Mouse (Mus musculus) embryonic facial prominence, embryonic 13.5 days (tissue): Measurements from ENCODE around the gene Rsrc1. TPM values are rescaled to one million over a fixed set of nuclear protein-coding genes. Genes with fewer than 3 reads are reported as not detected.
A peak's percentile ranks its signal among the peaks of the same experiment; 100 is the strongest.

Source experiments
- ATAC-seq: fragments of 200-750 bp; cut with Nextera tagmentation; 2 replicates; pipeline ENCODE4 v1.8.0; 2017; ENCODE audit warnings: low read depth; ENCODE audit not compliant: insufficient number of reproducible peaks, insufficient read depth, low FRiP score, low TSS enrichment
- H3K27ac ChIP-seq: fragments of 300-500 bp; sonication (generic); 2 replicates; pipeline ENCODE4 v1.5.1; 2015; ENCODE audit warnings: moderate library complexity, mild to moderate bottlenecking, inconsistent platforms
- H3K27me3 ChIP-seq: fragments of 300-500 bp; sonication (generic); 2 replicates; pipeline ENCODE4 v1.6.1; 2015; ENCODE audit warnings: mild to moderate bottlenecking, inconsistent platforms
- H3K36me3 ChIP-seq: fragments of 300-500 bp; sonication (generic); 2 replicates; pipeline ENCODE4 v1.6.1; 2015; ENCODE audit warnings: mild to moderate bottlenecking, inconsistent platforms
- H3K4me1 ChIP-seq: fragments of 300-500 bp; sonication (generic); 2 replicates; pipeline ENCODE4 v1.6.1; 2015; ENCODE audit warnings: inconsistent platforms
- H3K4me2 ChIP-seq: fragments of 300-500 bp; sonication (generic); 2 replicates; pipeline ENCODE4 v1.6.1; 2015; ENCODE audit warnings: moderate library complexity, mild to moderate bottlenecking, inconsistent platforms
- H3K4me3 ChIP-seq: fragments of 300-500 bp; sonication (generic); 2 replicates; pipeline ENCODE4 v1.5.1; 2015; ENCODE audit warnings: mild to moderate bottlenecking, inconsistent platforms
- H3K9ac ChIP-seq: fragments of 300-500 bp; sonication (generic); 2 replicates; pipeline ENCODE4 v1.6.1; 2015; ENCODE audit warnings: mild to moderate bottlenecking, inconsistent platforms
- H3K9me3 ChIP-seq: fragments of 300-500 bp; sonication (generic); 2 replicates; pipeline ENCODE4 v1.6.1; 2016; ENCODE audit warnings: inconsistent platforms
- WGBS: fragments of 180-500 bp; shearing (Covaris S2); methylation state at CpG from one replicate; pipeline ENCODE4 v1.1.7; 2015; ENCODE audit warnings: mixed read lengths; 5-methylcytosine and 5-hydroxymethylcytosine counted together
- polyA plus RNA-seq: library from polyadenylated mRNA; unstranded; fragments of >200 nt; fragmentation: Nextera tagmentation; extraction: Ambion mirVana; gene quantifications from 2 replicates; pipeline ENCODE4 v1.2.1, GENCODE M21; 2015

Rsrc1 gene
- polyA plus RNA-seq, 1 experiment from 2014 or later = 49.7 TPM

- no peak overlapping the region for H3K4me3 ChIP-seq
- no peak; the same call in 1 of the 2 replicates for ATAC-seq
- no peaks in the 10 kb centered on the region for H3K27me3 ChIP-seq
- H3K9ac ChIP-seq = no peak overlapping the region
- no peak overlapping the region for H3K4me2 ChIP-seq
- no peaks in the 10 kb centered on the region for H3K4me1 ChIP-seq
- WGBS = 26% methylated on average over 4 of the region's 5 CpGs
- no peak overlapping the region for H3K27ac ChIP-seq
- H3K36me3 ChIP-seq = peaks cover 4% of the 10 kb centered on the region; the same call in 1 of the 2 replicates
- no peaks in the 10 kb centered on the region for H3K9me3 ChIP-seq
These were observed 371.1 kb downstream of the Rsrc1 start for GRCm38 (mm10) chr3:67352128-67352762.

DNA sequence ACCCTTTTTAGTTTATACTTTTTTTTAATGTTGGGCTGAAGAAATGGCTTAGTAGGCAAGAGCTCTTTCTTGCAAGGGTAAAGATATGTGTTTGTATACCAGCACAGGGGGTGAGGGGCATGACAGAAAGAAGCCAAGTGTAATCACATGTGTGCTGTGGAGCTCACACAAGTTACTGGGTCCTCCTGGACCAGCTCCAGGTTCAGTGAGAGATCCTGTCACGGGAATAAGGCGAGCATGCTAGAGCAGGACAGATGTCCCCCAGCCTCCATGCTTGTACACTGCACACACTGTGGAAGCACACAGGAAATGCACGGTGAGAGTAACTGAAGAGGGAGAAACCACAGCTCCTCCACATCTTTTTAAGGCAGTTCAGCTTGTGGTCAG is 371.6 kb downstream of the Rsrc1 start:
- Histone ChIP-seq H3K36me3 (peaks cover 8% of the 10 kb centered on the region; the same call in 1 of the 2 replicates), H3K4me3 (no peak overlapping the region), H3K9ac (no peak overlapping the region), H3K4me1 (no peaks in the 10 kb centered on the region), H3K27ac (no peak overlapping the region), H3K4me2 (no peak overlapping the region), H3K9me3 (no peaks in the 10 kb centered on the region), H3K27me3 (no peaks in the 10 kb centered on the region)
- 84% methylated on average over 3 of the region's 3 CpGs for WGBS
- ATAC-seq = no peak

DNA sequence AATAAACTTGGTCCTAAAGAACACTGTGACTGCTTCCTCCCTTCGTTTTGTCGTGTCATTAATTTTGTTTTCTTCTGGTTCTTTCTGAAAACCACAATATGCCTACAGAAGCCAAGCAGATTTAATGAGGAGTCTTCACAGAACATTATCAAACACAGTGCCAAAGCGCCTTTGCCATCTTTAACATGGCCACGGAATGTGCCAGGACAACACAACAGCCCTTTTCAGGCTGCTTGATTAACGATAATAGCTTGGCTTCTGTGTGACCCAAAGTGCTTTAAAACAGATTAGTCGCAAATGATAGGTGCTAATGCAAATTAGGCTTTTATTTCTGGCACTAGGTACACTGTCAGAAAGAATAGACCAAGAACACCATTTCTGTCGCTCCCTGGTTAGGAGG is 377.2 kb downstream of the Rsrc1 start:
- H3K4me1 ChIP-seq = no peaks in the 10 kb centered on the region
- peaks cover 8% of the 10 kb centered on the region; the same call in 1 of the 2 replicates for H3K36me3 ChIP-seq
- no peaks in the 10 kb centered on the region for H3K9me3 ChIP-seq
- H3K27ac ChIP-seq = no peak overlapping the region
- no peak overlapping the region for H3K9ac ChIP-seq
- no peaks in the 10 kb centered on the region for H3K27me3 ChIP-seq
- ATAC-seq = no peak
- H3K4me3 ChIP-seq = no peak overlapping the region
- no peak overlapping the region for H3K4me2 ChIP-seq
- WGBS = 89% methylated on average over 7 of the region's 7 CpGs

DNA sequence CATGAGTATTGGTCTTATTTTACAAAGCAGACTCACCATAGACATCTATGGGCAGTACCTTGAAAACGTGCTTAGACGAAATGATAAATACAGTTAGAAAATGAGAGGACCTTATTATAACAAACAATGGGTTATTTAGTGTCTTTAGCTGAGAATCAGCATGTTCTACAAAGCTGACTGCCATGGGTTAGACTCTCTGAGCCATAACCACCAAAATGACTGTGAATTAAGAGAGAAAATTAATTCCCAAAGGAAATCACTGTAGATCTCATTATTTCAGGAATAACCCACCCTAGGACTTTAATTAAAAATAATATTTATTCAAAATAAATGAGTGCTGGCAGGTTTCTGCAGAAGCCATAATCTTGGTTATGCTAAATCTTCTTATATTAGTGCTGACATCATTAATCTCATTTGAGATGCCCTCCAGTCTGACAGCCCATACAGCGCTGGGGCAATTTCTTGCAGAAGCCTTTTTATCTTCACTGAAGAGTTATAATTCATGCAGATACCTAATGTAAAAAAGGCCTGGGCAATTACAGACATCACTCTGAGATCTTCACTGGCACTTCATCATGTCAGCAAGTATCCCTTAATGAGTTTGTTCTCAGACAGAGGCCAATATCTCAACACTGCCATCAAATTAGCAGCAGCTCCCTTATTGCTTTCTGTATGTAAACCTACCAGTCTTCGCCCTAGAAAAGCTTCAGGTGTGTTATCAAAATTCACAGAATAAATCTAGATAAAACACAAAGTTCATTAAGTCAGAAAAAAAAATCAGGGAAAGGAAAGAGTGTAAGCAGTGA is 385.1 kb downstream of the Rsrc1 start:
- Histone ChIP-seq H3K4me2 (no peak overlapping the region), H3K27ac (no peak overlapping the region), H3K27me3 (no peaks in the 10 kb centered on the region), H3K9me3 (no peaks in the 10 kb centered on the region), H3K9ac (no peak overlapping the region), H3K4me1 (no peaks in the 10 kb centered on the region), H3K4me3 (no peak overlapping the region), H3K36me3 (no peaks in the 10 kb centered on the region)
- WGBS = 73% methylated on average over 4 of the region's 4 CpGs
- ATAC-seq = no peak

GRCm38 (mm10) chr3:67367481-67367880 is 386.3 kb downstream of the Rsrc1 start:
- Histone ChIP-seq H3K9me3 (no peaks in the 10 kb centered on the region), H3K36me3 (no peaks in the 10 kb centered on the region), H3K4me3 (no peak overlapping the region), H3K4me2 (no peak overlapping the region), H3K27ac (no peak overlapping the region), H3K4me1 (no peaks in the 10 kb centered on the region), H3K9ac (no peak overlapping the region), H3K27me3 (peaks cover 5% of the 10 kb centered on the region)
- 87% methylated on average over 6 of the region's 6 CpGs for WGBS
- ATAC-seq = no peak

DNA sequence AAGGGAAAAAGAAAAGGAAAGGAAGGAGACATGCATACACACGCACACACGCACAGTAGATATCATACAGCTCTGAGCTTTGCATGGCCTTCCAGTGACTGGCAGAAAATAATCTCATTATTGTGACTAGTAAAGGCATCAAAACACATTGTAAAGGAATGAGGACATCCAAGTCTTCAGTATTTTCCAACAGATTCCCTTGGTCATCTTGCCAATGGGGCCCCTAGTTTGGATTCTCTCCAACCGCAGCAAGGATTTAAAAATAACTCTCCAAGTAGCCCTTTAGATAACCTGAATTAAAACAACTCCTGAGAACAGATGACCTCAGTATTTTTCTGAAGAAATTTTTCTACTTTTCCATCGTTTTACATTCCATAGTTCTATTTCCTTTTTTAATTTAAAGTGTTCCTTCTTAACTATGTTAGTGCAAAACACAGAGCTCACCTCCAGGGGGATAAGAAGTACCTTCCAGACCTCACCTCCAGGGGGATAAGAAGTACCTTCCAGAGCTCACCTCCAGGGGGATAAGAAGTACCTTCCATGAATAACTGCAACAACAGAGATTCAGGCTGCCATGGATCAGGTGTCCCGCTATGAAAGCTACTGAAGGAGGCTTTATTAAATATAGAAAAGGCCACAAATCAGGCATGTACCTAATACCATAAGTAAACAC is 388.4 kb downstream of the Rsrc1 start:
- Histone ChIP-seq H3K27ac (no peak overlapping the region), H3K36me3 (no peaks in the 10 kb centered on the region), H3K27me3 (peaks cover 17% of the 10 kb centered on the region), H3K9ac (no peak overlapping the region), H3K9me3 (no peaks in the 10 kb centered on the region), H3K4me3 (no peak overlapping the region), H3K4me1 (0 out of 2 replicates have a peak, but pooled peaks cover 2% of the 10 kb centered on the region), H3K4me2 (no peak overlapping the region)
- ATAC-seq = no peak
- 79% methylated on average over 5 of the region's 5 CpGs for WGBS

DNA sequence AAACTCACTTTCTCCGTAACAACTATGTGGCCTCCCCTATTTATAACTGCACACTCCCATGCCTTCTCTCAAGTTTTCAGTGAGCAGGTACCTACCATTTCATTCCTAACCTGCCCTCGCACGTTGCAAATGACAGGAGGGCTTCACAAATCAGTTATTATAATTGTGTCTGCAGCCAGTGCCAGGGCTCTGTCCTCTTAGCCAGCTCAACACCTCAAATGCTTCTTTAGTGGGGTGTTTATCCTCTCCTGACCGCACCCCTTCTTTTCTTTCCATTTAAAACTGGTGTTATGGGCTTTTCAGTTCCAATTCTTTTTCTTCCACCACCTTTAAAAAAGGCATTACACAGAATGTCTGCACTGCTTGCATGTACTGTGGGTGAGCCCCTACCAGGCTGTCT is 391.0 kb downstream of the Rsrc1 start:
- 64% methylated on average over 4 of the region's 4 CpGs for WGBS
- no peak for ATAC-seq
- no peaks in the 10 kb centered on the region for H3K9me3 ChIP-seq

GRCm38 (mm10) chr3:67372781-67373180 is 391.6 kb downstream of the Rsrc1 start:
- Histone ChIP-seq H3K4me1 (0 out of 2 replicates have a peak, but pooled peaks cover 4% of the 10 kb centered on the region), H3K27me3 (peaks cover 20% of the 10 kb centered on the region)
- WGBS = 54% methylated on average over 5 of the region's 5 CpGs

More for the DNA sequence above, 391.0 kb downstream of the Rsrc1 start:
- Histone ChIP-seq H3K4me1 (0 out of 2 replicates have a peak, but pooled peaks cover 4% of the 10 kb centered on the region), H3K4me2 (no peak overlapping the region), H3K9ac (no peak overlapping the region), H3K27me3 (peaks cover 20% of the 10 kb centered on the region), H3K4me3 (no peak overlapping the region), H3K36me3 (no peaks in the 10 kb centered on the region), H3K27ac (no peak overlapping the region)

GRCm38 (mm10) chr3:67373872-67374271 is 392.7 kb downstream of the Rsrc1 start, which contains the start of gene Mlf1:
Mlf1 (plus strand) TSS chr3:67374097.
- ATAC-seq = peak; percentile 93

More at GRCm38 (mm10) chr3:67372781-67373180, 391.6 kb downstream of the Rsrc1 start:
- Histone ChIP-seq H3K36me3 (no peaks in the 10 kb centered on the region), H3K9ac (no peak overlapping the region), H3K9me3 (no peaks in the 10 kb centered on the region), H3K4me2 (no peak overlapping the region), H3K27ac (no peak overlapping the region), H3K4me3 (no peak overlapping the region)
- no peak for ATAC-seq

GRCm38 (mm10) chr3:67374360-67374778 is 393.2 kb downstream of the Rsrc1 start:
- Histone ChIP-seq H3K9me3 (no peaks in the 10 kb centered on the region), H3K4me2 (peak overlapping the region; percentile 84), H3K4me1 (0 out of 2 replicates have a peak, but pooled peaks cover 4% of the 10 kb centered on the region), H3K36me3 (no peaks in the 10 kb centered on the region), H3K27ac (no peak overlapping the region), H3K9ac (peak overlapping the region; percentile 71), H3K4me3 (peak overlapping the region; percentile 53), H3K27me3 (peaks cover 20% of the 10 kb centered on the region)
- ATAC-seq = no peak
- WGBS = 33% methylated on average over 7 of the region's 7 CpGs

More at GRCm38 (mm10) chr3:67373872-67374271, 392.7 kb downstream of the Rsrc1 start, which contains the start of gene Mlf1:
- Histone ChIP-seq H3K4me3 (peak within 1 kb of the TSS; percentile 53), H3K9me3 (no peaks in the 10 kb centered on the region), H3K4me1 (0 out of 2 replicates have a peak, but pooled peaks cover 4% of the 10 kb centered on the region), H3K4me2 (peak within 1 kb of the TSS; percentile 84), H3K36me3 (no peaks in the 10 kb centered on the region), H3K9ac (peak within 1 kb of the TSS; percentile 71), H3K27ac (no peak within 1 kb of the TSS), H3K27me3 (peaks cover 20% of the 10 kb centered on the region)
- under 1% methylated on average over 35 of the region's 35 CpGs for WGBS

DNA sequence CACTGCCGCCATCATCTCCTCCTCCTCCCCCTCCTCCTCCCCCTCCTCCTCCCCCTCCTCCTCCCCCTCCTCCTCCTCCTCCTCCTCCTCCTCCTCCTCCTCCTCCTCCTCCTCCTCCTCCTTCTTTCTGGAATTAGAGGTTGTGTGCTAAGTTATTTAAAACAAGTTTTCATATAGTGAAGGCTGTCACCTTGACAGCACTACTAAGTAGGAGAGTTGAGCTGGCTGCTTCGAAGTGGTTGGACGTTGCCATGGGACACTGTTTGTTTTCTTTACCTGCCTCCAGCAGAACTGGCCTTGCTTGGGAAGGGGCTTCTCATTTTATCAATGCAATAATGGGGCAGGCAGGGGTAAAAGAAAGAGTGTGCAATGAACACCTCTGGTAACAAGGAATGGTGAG is 393.9 kb downstream of the Rsrc1 start, which contains the start of gene Gm17402:
Gene Gm17402 (minus strand): TSS at position 101 of the 400 bp plus-strand sequence.
- H3K4me3 ChIP-seq = peak within 1 kb of the TSS; percentile 53
- no peak within 1 kb of the TSS for H3K27ac ChIP-seq
- H3K36me3 ChIP-seq = no peaks in the 10 kb centered on the region

More for the DNA sequence above, 393.9 kb downstream of the Rsrc1 start, which contains the start of gene Gm17402:
- peaks cover 20% of the 10 kb centered on the region for H3K27me3 ChIP-seq
- H3K9me3 ChIP-seq = no peaks in the 10 kb centered on the region
- H3K4me2 ChIP-seq = peak within 1 kb of the TSS; percentile 84
- H3K4me1 ChIP-seq = 0 out of 2 replicates have a peak, but pooled peaks cover 4% of the 10 kb centered on the region
- peak within 1 kb of the TSS; percentile 71 for H3K9ac ChIP-seq
- WGBS = 57% methylated on average over 3 of the region's 3 CpGs
- no peak for ATAC-seq
